Mouse (Mus musculus) small intestine, adult 2 months (tissue): ENCODE measurements at regions not wholly inside any gene's neighbourhood (a gene's known extent, or its start where the extent isn't known, plus 50 kb on each side); places are given as distances from the start of the nearest gene placed in this dataset.
A peak's percentile ranks its signal among the peaks of the same experiment; 100 is the strongest.

Experiments used
- H3K27ac ChIP-seq: fragments of 200-500 bp; 2 replicates; pipeline ENCODE4 v1.5.1; 2012; ENCODE audit warnings: low read depth, low read length, control low read depth, inconsistent platforms; ENCODE audit not compliant: insufficient read depth
- H3K27me3 ChIP-seq: fragments of 200-500 bp; 2 replicates; pipeline ENCODE4 v1.6.1; 2012; ENCODE audit warnings: mild to moderate bottlenecking, moderate library complexity, low read length, inconsistent platforms; ENCODE audit not compliant: control insufficient read depth, insufficient read depth
- H3K36me3 ChIP-seq: fragments of 200-500 bp; 2 replicates; pipeline ENCODE4 v1.6.1; 2012; ENCODE audit warnings: mild to moderate bottlenecking, low read length, control low read depth, inconsistent platforms; ENCODE audit not compliant: control insufficient read depth, insufficient read depth
- H3K4me1 ChIP-seq: fragments of 200-500 bp; 2 replicates; pipeline ENCODE4 v1.6.1; 2012; ENCODE audit warnings: low read length, inconsistent platforms, mixed read lengths; ENCODE audit not compliant: control insufficient read depth, insufficient read depth, insufficient read length
- H3K4me3 ChIP-seq: fragments of 200-500 bp; 2 replicates; pipeline ENCODE4 v1.5.1; 2012; ENCODE audit warnings: low read depth, mild to moderate bottlenecking, control low read depth, inconsistent platforms, low read length, moderate library complexity
- CTCF ChIP-seq: fragments of 200-500 bp; IDR thresholded peaks from 2 replicates; pipeline ENCODE4 v1.5.1; 2012; ENCODE audit warnings: low read depth, mild to moderate bottlenecking, control low read depth, inconsistent platforms, low read length, moderate library complexity, mixed read lengths; ENCODE audit not compliant: insufficient replicate concordance, insufficient read length; ENCODE audit errors: extremely low read depth
- POLR2A ChIP-seq: fragments of 200-500 bp; IDR thresholded peaks from 2 replicates; pipeline ENCODE4 v1.6.1; 2012; ENCODE audit warnings: low read depth, mild to moderate bottlenecking, control low read depth, inconsistent platforms, low read length, moderate library complexity
- WGBS: fragments of 180-500 bp; shearing (Covaris S2); methylation state at CpG from one replicate; pipeline ENCODE4 v1.1.7; 2018; 5-methylcytosine and 5-hydroxymethylcytosine counted together

DNA sequence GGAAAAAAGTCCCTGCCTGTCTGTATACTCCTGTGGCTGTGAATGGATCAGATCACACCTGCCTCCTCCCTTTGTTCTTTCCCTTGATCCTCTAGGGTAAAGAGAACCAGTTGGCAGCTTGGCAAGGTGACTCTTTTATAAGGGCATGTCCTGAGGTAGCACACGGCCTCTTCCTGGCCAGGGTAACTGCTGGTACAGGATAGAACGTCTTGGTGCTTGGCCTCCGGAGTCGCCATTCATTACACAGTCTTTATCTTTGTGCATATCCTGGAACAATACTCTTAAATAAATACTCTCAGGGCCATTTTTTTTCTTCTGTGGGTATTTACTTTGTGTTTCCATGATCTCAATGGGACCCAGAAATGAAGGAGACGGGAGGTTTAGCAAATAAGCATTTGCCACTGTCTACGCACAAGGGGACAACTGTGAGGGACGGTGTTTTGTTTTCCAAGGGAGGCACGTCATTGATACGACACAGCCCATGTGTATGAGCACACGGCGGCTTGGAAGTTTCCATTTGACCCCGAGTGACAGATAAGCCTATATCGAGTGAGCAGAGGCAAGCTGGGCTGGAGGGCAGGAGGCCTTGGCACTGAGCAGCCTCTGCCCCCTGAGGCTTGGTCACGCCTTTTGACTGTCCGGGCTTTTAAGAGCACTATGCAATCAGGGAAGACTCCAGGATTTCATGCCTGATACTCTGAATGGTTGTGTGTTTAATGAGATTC lies 151.1 kb downstream of the Irs2 start:
- H3K36me3 ChIP-seq, result no peaks in the 10 kb centered on the region
- H3K27me3 ChIP-seq, result no peaks in the 10 kb centered on the region
- peaks cover 54% of the 10 kb centered on the region for H3K4me1 ChIP-seq
- H3K4me3 ChIP-seq, result no peak overlapping the region
- 33% methylated on average over 15 of the region's 15 CpGs for whole genome bisulfite sequencing
- peak overlapping the region; percentile 69 for H3K27ac ChIP-seq
- TF ChIP-seq POLR2A (no peak), CTCF (no peak)

DNA sequence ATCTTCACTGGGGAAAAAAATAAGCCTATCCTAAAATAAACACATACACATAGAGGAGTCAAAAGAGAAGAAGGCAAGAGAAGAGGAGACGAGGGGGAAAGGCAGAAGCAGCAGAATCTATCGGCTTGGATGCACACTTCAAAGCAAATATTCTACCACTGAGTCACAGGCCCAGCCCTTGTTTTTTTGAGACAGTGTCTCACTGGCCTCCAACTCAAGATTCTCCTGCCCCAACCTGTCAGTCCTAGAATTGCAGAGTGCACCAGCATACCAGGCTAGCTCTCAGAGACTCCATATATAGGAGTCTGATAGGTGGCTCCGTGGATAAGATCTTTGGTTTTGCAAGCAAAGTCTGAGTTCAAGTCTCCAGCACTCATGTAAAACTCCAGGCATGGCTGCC lies 152.6 kb downstream of the Irs2 start:
- H3K4me1 ChIP-seq, result peaks cover 47% of the 10 kb centered on the region
- WGBS, result 90% methylated on average over 3 of the region's 3 CpGs
- no peaks in the 10 kb centered on the region for H3K27me3 ChIP-seq
- TF ChIP-seq CTCF (no peak), POLR2A (no peak)
- no peak overlapping the region for H3K4me3 ChIP-seq
- H3K27ac ChIP-seq, result 0 out of 2 replicates have a peak overlapping the region, but pooled peaks have one; percentile 28
- H3K36me3 ChIP-seq, result no peaks in the 10 kb centered on the region

DNA sequence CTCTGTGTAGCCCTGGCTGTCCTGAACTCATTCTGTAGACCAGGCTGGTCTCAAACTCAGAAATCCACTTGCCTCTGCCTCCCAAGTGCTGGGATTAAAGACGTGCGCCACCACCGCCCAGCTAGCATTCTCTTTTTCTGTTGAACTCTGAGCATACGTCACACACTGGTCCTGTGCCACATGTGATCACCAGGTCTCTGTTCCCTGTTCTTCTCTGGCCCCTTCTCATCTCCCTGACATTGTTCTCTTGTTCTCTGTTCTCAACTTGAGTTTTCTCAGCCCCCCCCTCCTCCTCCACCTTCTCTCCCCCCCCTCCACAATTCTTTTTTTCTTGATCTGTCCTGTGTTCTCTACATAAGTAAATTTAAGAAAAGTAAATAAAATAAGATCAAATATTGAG lies 153.1 kb downstream of the Irs2 start:
- no peaks in the 10 kb centered on the region for H3K27me3 ChIP-seq
- peaks cover 48% of the 10 kb centered on the region for H3K4me1 ChIP-seq
- TF ChIP-seq POLR2A (no peak), CTCF (no peak)
- H3K27ac ChIP-seq, result peak overlapping the region; percentile 82
- H3K4me3 ChIP-seq, result no peak overlapping the region
- no peaks in the 10 kb centered on the region for H3K36me3 ChIP-seq
- 75% methylated on average over 4 of the region's 4 CpGs for WGBS

DNA sequence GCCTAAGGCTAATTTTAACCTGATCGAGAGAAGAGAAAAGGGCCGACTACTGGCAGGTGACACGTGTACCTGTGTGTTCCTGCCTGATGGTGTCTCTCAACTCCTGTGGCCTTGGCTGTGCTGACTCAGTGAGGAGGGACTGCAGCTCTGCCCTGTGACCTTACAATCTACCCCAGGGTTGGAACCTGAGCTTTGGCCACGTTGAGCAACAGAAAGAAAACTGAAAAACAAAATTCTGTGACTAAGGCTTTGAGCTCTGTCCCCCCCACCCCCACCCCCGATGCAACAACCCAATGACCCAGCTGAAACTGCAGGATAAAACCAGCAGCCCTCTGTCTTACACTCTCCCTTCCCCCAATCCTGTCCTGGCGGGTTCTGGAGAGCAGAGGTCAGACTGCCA lies 153.7 kb downstream of the Irs2 start:
- 20% methylated on average over 6 of the region's 6 CpGs for WGBS
- Histone ChIP-seq H3K4me3 (no peak overlapping the region), H3K27me3 (no peaks in the 10 kb centered on the region), H3K36me3 (no peaks in the 10 kb centered on the region), H3K4me1 (peaks cover 52% of the 10 kb centered on the region), H3K27ac (peak overlapping the region; percentile 100)
- TF ChIP-seq POLR2A (no peak), CTCF (peak; percentile 22; the same call in 1 of the 2 replicates)

DNA sequence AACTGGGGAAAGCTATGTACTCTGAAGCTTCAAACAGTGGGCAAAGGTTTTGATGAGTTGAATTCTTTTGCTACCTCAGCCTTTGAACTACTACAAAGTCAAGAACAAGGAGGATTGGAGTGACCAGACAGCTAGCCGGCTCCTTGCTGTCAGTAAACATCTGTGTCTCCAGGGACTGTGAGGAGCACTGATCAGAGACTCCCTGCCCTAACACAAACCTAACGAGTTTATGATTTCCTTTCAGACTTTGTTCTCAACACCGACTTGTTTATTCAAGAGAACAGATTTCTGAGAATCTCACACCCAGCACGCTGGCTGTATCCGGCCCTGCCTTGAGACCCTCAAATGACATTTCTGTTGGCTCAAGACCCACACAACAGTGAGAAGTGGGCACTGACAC lies 154.4 kb downstream of the Irs2 start:
- 23% methylated on average over 5 of the region's 5 CpGs for WGBS
- Histone ChIP-seq H3K4me3 (peak overlapping the region; percentile 32), H3K27me3 (no peaks in the 10 kb centered on the region), H3K27ac (peak overlapping the region; percentile 100), H3K4me1 (peaks cover 56% of the 10 kb centered on the region), H3K36me3 (no peaks in the 10 kb centered on the region)
- TF ChIP-seq POLR2A (no peak), CTCF (no peak)

DNA sequence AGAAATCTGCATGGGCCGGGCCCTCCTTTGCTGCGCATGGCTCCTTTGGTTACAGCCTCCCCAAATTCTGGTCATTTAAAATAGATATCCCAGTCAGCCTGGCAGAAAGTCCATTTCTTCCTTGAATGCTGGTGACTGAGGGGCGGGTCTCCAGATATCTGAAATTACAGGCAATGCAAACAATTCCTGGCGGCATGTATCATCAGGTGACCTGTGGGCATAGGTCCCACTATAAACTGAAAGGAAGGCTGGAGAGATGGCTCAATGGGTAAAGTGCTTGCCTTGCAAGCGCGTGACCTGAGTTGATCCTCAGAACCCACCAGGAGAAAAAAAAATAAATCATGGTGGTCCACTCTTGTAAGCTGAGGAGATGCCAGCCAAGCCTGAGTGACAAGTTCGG lies 158.3 kb downstream of the Irs2 start:
- Histone ChIP-seq H3K27me3 (no peaks in the 10 kb centered on the region), H3K27ac (peak overlapping the region; percentile 85), H3K4me1 (peaks cover 43% of the 10 kb centered on the region), H3K36me3 (no peaks in the 10 kb centered on the region), H3K4me3 (no peak overlapping the region)
- TF ChIP-seq POLR2A (no peak), CTCF (no peak)
- 25% methylated on average over 7 of the region's 7 CpGs for WGBS

DNA sequence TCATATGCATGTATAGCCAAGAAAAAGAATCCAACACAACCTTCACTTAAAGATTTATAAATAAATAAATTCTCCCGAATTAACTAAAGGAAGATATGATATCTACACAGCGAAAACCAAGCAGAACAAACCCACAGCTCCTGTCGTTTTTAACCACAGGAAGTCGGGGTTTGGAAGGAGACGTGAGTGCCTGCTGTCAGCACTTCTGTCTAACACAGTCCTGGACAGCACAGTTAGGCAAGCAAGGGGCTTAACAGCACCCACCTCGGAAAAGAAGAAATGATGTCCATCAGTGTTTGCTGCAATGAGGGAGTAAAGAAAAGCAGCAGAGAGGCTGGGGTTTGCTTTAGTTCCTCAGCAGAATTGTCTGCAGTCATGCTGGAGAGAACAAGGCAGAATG lies 162.7 kb downstream of the Irs2 start:
- TF ChIP-seq POLR2A (no peak), CTCF (no peak)
- Histone ChIP-seq H3K4me3 (no peak overlapping the region), H3K36me3 (no peaks in the 10 kb centered on the region), H3K27me3 (no peaks in the 10 kb centered on the region), H3K27ac (no peak overlapping the region), H3K4me1 (peaks cover 18% of the 10 kb centered on the region)
- WGBS, result 64% methylated on average over 6 of the region's 6 CpGs
